Mouse (Mus musculus) adrenal gland, postnatal 36 days (tissue): Measurements from ENCODE around the gene Tax1bp1. TPM values are rescaled to one million over a fixed set of nuclear protein-coding genes. Genes with fewer than 3 reads are reported as not detected.

ENCODE experiments used
- DNase-seq, 2 experiments: peaks; one replicate each; pipeline ENCODE4 v3.0.0; 2021; ENCODE audit warnings: mixed read lengths in 1 of 2
- total RNA-seq, 2 experiments: library from RNA; stranded (reverse); gene quantifications; 2 replicates each; pipeline ENCODE4 v1.2.3; 2021

Tax1bp1 gene
- total RNA-seq, 2 experiments from 2014 or later = 186 to 191 TPM

GRCm38 (mm10) chr6:52796691-52797090 lies 83.2 kb downstream of the Tax1bp1 start:
- no peak for DNase-seq

GRCm38 (mm10) chr6:52797252-52797800 lies 83.8 kb downstream of the Tax1bp1 start:
- no peak for DNase-seq

- peak in 1 of 2 experiments; percentile 31 for DNase-seq
These were observed 88.7 kb downstream of the Tax1bp1 start for GRCm38 (mm10) chr6:52802181-52802580.

GRCm38 (mm10) chr6:52805237-52805856 lies 91.8 kb downstream of the Tax1bp1 start:
- no peak for DNase-seq

Other genes with a start within 250 kb of the Tax1bp1 start
- 100 to 1,000 TPM; 159 to 203 TPM for gene Hibadh, start 73.3 kb upstream of the Tax1bp1 start, total RNA-seq